Mouse (Mus musculus) ES-Bruce4 (cell line): ENCODE results near the gene Snx29.

Experiments
- CTCF ChIP-seq: IDR thresholded peaks from one replicate; pipeline ENCODE4 v1.8.1; 2011; ENCODE audit warnings: low read depth, low read length
- EP300 ChIP-seq: IDR thresholded peaks from 2 replicates; pipeline ENCODE4 v1.6.1; 2011; ENCODE audit warnings: low read depth, low read length; ENCODE audit not compliant: insufficient read depth
- POLR2A ChIP-seq: IDR thresholded peaks from one replicate; pipeline ENCODE4 v1.8.1; 2011; ENCODE audit warnings: low read length; ENCODE audit not compliant: insufficient read depth

DNA sequence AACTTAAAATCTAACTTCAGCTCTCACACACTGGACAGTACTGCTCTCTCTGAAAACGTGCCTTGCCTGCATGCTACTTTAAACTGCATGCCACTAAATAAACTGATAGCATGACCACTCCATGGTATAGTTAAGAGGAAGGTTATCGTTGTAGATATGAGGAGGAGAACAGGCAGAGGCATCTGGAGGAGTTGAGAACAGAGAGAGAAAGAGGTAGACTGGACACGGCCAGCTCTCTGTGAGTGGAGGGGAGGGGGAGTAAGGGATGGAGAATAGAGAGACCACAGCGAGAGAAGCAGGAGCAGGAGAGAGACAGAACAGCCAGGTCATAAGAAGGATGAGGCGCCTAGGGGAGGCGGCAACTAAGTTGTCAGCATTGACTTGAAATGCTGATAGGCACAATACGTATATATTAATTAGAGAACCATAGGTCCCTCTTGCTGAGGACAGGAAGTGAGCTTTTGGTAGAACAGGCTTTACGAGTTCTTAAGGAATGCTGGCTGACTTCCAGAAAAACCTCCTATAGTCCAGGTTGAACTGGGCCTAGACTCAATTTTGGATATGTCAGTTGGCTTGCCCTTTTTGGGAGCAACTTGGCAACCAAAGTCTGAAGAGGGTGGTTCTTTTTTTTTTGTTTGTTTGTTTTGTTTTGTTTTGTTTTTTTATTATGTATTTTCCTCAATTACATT, 85.4 kb downstream of the Snx29 start:
- TF ChIP-seq POLR2A (no peak), CTCF (no peak), EP300 (no peak)
